Mouse (Mus musculus) megakaryocyte, embryonic 14.5 days (primary cell): Measurements from ENCODE around the gene Shisal2a.

Experiments used
- FLI1 ChIP-seq: IDR thresholded peaks from 2 replicates; pipeline ENCODE4 v1.6.1; 2012; ENCODE audit warnings: low read length, inconsistent platforms, mixed read lengths
- GATA1 ChIP-seq: IDR thresholded peaks from 3 replicates; pipeline ENCODE4 v1.6.1; 2012; ENCODE audit warnings: mixed read lengths, low read length, inconsistent platforms, borderline replicate concordance

GRCm38 (mm10) chr4:108370409-108370808 lies 12.7 kb downstream of the Shisal2a start:
- TF ChIP-seq GATA1 (no peak), FLI1 (no peak)
